Mouse (Mus musculus) heart, embryonic 13.5 days (tissue): ENCODE results near the gene Npc2. TPM values are rescaled to one million over a fixed set of nuclear protein-coding genes. Genes with fewer than 3 reads are reported as not detected.

ENCODE experiments used
- ATAC-seq: fragments of 200-750 bp; cut with Nextera tagmentation; 2 replicates; pipeline ENCODE4 v1.8.0; 2017; ENCODE audit warnings: moderate TSS enrichment; ENCODE audit not compliant: insufficient number of reproducible peaks, low FRiP score, low TSS enrichment; ENCODE audit errors: extremely low read depth
- H3K27ac ChIP-seq: fragments of 300-500 bp; sonication (generic); replicated peaks from 2 replicates; pipeline ENCODE4 v1.5.1; 2015; ENCODE audit warnings: moderate library complexity, mild to moderate bottlenecking, inconsistent platforms
- H3K27me3 ChIP-seq: fragments of 300-500 bp; sonication (generic); replicated peaks from 2 replicates; pipeline ENCODE4 v1.6.1; 2015; ENCODE audit warnings: mild to moderate bottlenecking, inconsistent platforms
- H3K36me3 ChIP-seq: fragments of 300-500 bp; sonication (generic); 2 replicates; pipeline ENCODE4 v1.6.1; 2015; ENCODE audit warnings: mild to moderate bottlenecking, inconsistent platforms
- H3K4me1 ChIP-seq: fragments of 300-500 bp; sonication (generic); 2 replicates; pipeline ENCODE4 v1.6.1; 2015; ENCODE audit warnings: inconsistent platforms
- H3K4me2 ChIP-seq: fragments of 300-500 bp; sonication (generic); 2 replicates; pipeline ENCODE4 v1.6.1; 2015; ENCODE audit warnings: inconsistent platforms, mild to moderate bottlenecking, moderate library complexity
- H3K4me3 ChIP-seq: fragments of 300-500 bp; sonication (generic); 2 replicates; pipeline ENCODE4 v1.5.1; 2015; ENCODE audit warnings: moderate library complexity, mild to moderate bottlenecking, inconsistent platforms
- H3K9ac ChIP-seq: fragments of 300-500 bp; sonication (generic); 2 replicates; pipeline ENCODE4 v1.6.1; 2015; ENCODE audit warnings: inconsistent platforms, mild to moderate bottlenecking, moderate library complexity
- H3K9me3 ChIP-seq: fragments of 300-500 bp; sonication (generic); 2 replicates; pipeline ENCODE4 v1.6.1; 2016; ENCODE audit warnings: inconsistent platforms
- whole genome bisulfite sequencing: fragments of 180-500 bp; shearing (Covaris S2); methylation state at CpG from one replicate; pipeline ENCODE4 v1.1.7; 2015; ENCODE audit warnings: mixed read lengths; 5-methylcytosine and 5-hydroxymethylcytosine counted together
- polyA plus RNA-seq: library from polyadenylated mRNA; unstranded; fragments of >200 nt; fragmentation: Nextera tagmentation; extraction: Ambion mirVana; gene quantifications from 2 replicates; pipeline ENCODE4 v1.2.1, GENCODE M21; 2015

The Npc2 gene
- polyA plus RNA-seq, 1 experiment from 2014 or later = 55.8 TPM

DNA sequence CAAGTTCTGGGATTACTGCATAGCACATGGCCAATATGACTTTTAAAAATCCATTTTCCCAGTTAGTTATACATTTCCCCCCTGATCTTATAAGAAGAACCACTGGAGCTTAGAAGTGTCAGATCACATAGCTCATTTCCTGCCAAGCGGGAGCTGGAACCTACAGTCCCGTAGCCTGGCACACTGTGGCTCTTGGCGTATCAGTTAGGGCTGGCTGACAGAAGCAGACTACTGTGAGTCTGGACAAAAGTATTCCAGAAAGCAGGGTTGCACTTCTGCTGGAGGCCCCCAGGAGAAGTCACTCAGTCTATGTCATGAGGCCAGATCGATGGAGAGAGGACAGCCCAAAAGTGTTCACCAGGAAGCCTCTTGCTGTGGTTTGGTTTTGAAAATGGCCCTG lies 46.6 kb downstream of the Npc2 start:
- no peak overlapping the region for H3K4me2 ChIP-seq

DNA sequence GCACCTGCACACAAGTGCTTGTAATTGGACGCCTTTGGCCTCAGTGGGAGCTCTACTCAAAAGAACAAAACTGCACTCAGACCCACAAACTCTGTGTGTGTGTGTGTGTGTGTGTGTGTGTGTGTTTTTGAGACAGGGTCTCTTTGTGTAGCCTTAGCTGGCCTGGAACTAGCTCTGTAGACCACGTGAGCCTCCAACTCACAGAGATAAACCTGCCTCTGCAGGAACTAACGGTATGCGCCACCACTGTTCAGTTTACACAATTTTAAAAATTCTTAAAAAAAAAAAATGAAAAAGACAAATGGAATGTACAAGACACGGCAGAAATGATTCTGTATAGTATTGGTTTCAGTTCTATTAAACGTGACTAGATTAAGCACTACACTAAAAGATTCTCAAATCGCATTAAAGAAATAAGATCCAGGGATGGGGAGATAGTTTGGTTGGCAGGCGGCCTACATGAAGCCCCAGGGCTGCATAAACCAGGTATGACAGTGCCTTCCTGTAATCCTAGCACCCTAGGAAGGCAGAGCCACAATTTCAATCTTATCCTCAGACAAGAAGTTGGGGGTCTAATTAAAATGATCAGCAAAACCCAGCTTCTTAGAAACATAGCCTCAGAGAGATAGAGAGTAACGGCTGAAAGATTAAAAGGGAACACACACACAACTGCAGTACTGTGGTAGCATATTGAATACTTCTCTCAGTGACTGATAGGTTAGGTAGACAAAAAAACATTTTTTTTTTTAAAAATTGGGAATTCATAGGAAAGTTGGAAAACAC lies 54.3 kb downstream of the Npc2 start:
- Histone ChIP-seq H3K9ac (no peak overlapping the region), H3K27me3 (no peaks in the 10 kb centered on the region), H3K4me2 (no peak overlapping the region), H3K4me1 (peaks cover 7% of the 10 kb centered on the region), H3K27ac (no peak overlapping the region), H3K36me3 (no peaks in the 10 kb centered on the region), H3K4me3 (no peak overlapping the region), H3K9me3 (no peaks in the 10 kb centered on the region)
- WGBS = 79% methylated on average over 9 of the region's 9 CpGs
- no peak for ATAC-seq

More for the DNA sequence above, 46.6 kb downstream of the Npc2 start:
- Histone ChIP-seq H3K27ac (no peak overlapping the region), H3K4me3 (no peak overlapping the region), H3K27me3 (no peaks in the 10 kb centered on the region), H3K36me3 (no peaks in the 10 kb centered on the region), H3K4me1 (no peaks in the 10 kb centered on the region), H3K9ac (no peak overlapping the region), H3K9me3 (no peaks in the 10 kb centered on the region)
- 69% methylated on average over 4 of the region's 4 CpGs for WGBS
- ATAC-seq = no peak

DNA sequence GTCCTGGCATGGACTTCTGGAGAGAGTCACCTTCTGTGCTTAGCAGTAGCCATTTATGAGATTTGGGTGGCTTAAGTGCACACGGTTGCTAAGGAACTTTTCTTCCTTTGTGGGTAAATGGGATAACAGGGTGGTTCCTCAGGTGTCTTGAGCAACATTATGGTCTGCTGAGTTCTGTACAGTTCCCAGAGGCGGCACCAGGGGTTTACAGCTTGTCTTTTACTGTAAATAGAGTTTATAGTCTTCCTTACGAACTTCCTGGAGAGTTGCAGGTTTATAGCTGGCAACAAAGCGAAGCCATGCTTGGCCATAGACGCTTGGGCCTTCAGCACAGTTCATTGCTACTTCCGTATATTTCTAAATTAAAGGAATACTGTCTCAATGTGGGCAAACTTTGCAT lies 58.4 kb downstream of the Npc2 start:
- Histone ChIP-seq H3K9ac (no peak overlapping the region), H3K4me1 (peaks cover 14% of the 10 kb centered on the region)

DNA sequence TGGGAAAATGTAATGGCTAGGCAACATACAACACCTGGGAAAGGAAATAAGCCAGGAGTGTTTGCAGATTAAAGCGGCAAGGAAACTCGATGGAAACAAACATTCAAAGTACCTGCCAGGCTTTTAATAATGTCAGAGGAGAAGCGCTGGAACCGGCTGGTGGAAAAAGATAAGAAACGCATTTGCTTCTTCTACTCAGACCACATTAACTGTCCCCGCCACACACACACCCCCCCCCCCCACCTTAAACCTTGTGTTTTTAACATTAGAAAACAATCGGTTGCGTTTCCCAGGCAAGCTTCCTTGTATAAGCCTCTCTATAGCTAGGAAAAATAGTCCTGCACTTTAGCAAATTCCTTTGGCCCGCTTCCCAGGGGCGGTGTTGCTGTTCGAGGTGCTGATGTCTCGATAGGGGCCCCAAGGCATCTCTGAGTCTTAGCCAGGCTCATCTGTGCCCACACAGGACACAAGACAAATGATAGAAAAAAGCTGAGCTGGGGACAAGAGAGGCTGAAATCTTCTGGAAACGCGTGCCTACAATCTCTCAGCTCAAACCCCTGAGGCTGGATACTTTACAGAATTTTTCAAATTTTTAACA lies 63.0 kb downstream of the Npc2 start:
- no peak overlapping the region for H3K4me3 ChIP-seq
- 0 out of 2 replicates have a peak, but pooled peaks cover 5% of the 10 kb centered on the region for H3K27me3 ChIP-seq
- peaks cover 12% of the 10 kb centered on the region for H3K4me1 ChIP-seq
- WGBS = 9% methylated on average over 14 of the region's 14 CpGs
- H3K27ac ChIP-seq = no peak overlapping the region
- ATAC-seq = no peak
- H3K4me2 ChIP-seq = no peak overlapping the region
- H3K9ac ChIP-seq = no peak overlapping the region
- H3K36me3 ChIP-seq = no peaks in the 10 kb centered on the region
- H3K9me3 ChIP-seq = no peaks in the 10 kb centered on the region

More for the DNA sequence above, 58.4 kb downstream of the Npc2 start:
- no peak overlapping the region for H3K27ac ChIP-seq
- H3K4me2 ChIP-seq = no peak overlapping the region
- H3K4me3 ChIP-seq = no peak overlapping the region
- no peaks in the 10 kb centered on the region for H3K36me3 ChIP-seq
- WGBS = 78% methylated on average over 6 of the region's 6 CpGs
- ATAC-seq = no peak
- H3K27me3 ChIP-seq = 0 out of 2 replicates have a peak, but pooled peaks cover 5% of the 10 kb centered on the region
- H3K9me3 ChIP-seq = no peaks in the 10 kb centered on the region

DNA sequence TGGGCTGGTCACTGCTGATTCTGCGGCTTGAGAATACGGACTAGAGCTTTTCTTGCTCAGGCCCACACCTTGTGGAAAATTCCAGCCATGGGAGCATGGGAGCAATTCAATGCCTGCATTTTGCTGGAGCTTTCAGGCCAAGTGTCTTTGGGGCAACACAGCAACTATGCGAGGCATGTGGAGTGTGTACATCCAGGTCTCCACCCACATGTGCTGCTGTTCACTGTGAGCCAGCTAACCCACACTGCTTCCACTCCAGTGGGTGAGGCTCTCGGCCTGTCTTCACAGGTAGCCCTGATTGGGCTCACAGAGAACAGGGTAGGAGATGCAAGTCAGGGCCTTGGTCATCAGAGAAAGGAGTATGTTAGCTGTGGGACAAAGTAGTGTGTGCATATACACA lies 65.1 kb downstream of the Npc2 start:
- Histone ChIP-seq H3K9me3 (no peaks in the 10 kb centered on the region), H3K4me3 (no peak overlapping the region), H3K36me3 (no peaks in the 10 kb centered on the region), H3K27ac (no peak overlapping the region), H3K27me3 (peaks cover 13% of the 10 kb centered on the region), H3K4me2 (no peak overlapping the region), H3K9ac (no peak overlapping the region), H3K4me1 (peaks cover 12% of the 10 kb centered on the region)
- no peak for ATAC-seq
- WGBS = 59% methylated on average over 4 of the region's 4 CpGs

DNA sequence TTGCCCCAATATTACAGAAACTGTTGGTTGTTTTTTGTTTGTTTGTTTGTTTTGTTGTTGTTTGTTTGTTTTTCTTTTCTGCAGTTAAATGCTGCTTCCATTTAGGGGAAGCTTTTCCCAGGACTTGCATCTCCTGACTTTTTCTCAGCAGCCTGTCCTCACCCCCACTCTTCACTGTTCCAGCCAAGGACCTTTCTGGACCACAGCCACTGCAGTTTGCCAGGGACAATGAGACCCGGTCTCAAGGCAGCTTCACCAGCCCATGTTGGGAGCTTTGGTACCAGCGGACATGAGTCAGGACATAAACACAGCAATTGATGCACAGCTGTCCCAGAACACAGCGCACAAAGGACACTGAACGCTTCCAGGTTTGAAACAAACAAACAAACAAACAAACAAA lies 66.1 kb downstream of the Npc2 start:
- 72% methylated on average over 4 of the region's 4 CpGs for WGBS
- Histone ChIP-seq H3K27me3 (peaks cover 17% of the 10 kb centered on the region), H3K4me1 (peaks cover 12% of the 10 kb centered on the region), H3K27ac (no peak overlapping the region), H3K36me3 (no peaks in the 10 kb centered on the region), H3K9ac (no peak overlapping the region), H3K9me3 (no peaks in the 10 kb centered on the region), H3K4me2 (no peak overlapping the region), H3K4me3 (no peak overlapping the region)
- ATAC-seq = no peak

Other genes with a start within 250 kb of the Npc2 start
- gene Vsx2, start 203.4 kb downstream of the Npc2 start, polyA plus RNA-seq = not detected in 2 replicates
- gene Abcd4, start 155.7 kb downstream of the Npc2 start, polyA plus RNA-seq = 9.5 and 10.0 TPM in 2 replicates
- gene Vrtn, start 132.1 kb downstream of the Npc2 start, polyA plus RNA-seq = not detected in 2 replicates
- not detected in 2 replicates for gene Syndig1l, start 74.3 kb downstream of the Npc2 start, polyA plus RNA-seq
- gene Isca2, start 99 bp upstream of the Npc2 start, polyA plus RNA-seq = 133 and 148 TPM in 2 replicates
- gene Ltbp2, start 103.4 kb upstream of the Npc2 start, polyA plus RNA-seq = 1.8 TPM in 2 replicates
- 82.5 and 91.4 TPM in 2 replicates for gene Fcf1, start 197.7 kb upstream of the Npc2 start, polyA plus RNA-seq
- gene Arel1, start 197.7 kb upstream of the Npc2 start, polyA plus RNA-seq = 9.3 and 10.1 TPM in 2 replicates
- 17.1 and 18.3 TPM in 2 replicates for gene Ylpm1, start 223.2 kb upstream of the Npc2 start, polyA plus RNA-seq